Mouse (Mus musculus) cerebellum, adult 2 months (tissue): ENCODE data around the gene Rnf144a.

ENCODE experiments used
- CTCF ChIP-seq: fragments of 200-500 bp; IDR thresholded peaks from 2 replicates; pipeline ENCODE4 v1.5.1; 2011; ENCODE audit warnings: low read depth, mild to moderate bottlenecking, control low read depth, low read length, moderate library complexity, borderline replicate concordance; ENCODE audit not compliant: insufficient read depth
- POLR2A ChIP-seq: fragments of 200-500 bp; IDR thresholded peaks from 2 replicates; pipeline ENCODE4 v1.6.1; 2011; ENCODE audit warnings: low read length, control low read depth, borderline replicate concordance; ENCODE audit not compliant: insufficient read depth

DNA sequence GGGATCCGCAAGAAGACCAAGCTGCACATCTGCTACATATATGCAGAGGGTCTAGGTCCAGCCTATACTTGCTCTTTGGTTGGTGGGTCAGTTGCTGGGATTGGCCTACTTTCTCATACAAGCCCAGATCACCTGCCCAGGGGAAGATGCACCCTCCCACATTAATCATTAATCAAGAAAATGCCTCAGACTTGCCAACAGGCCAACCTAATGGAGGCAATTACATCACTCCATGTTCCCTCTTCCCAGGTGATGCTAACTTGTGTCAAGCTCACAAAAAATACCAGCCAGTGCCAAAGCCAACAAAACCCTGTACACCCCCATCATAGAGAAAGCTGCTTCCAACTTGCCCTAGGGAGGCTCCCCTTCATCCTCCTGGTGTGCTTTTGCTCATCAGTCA is 14.3 kb downstream of the Rnf144a start:
- no peak for TF ChIP-seq CTCF
- TF ChIP-seq POLR2A = no peak
